8 mouse cellular contexts compared by ENCODE assay signal in genomic region chr2:142057889-142058750, GRCm38 (mm10).
A peak's percentile ranks its signal among the peaks of the same experiment; 100 is the strongest.
DNase-seq lines count a peak whose midpoint lies in the region; ATAC-seq lines count a peak whose summit lies in the region.

No protein-coding gene starts in this region.

- no peak overlapping the region for H3K9ac ChIP-seq in neural tube, embryonic 11.5 days (ENCODE audit: low read length)
- peak overlapping the region; percentile 18; the same call in 1 of the 2 replicates for H3K9ac ChIP-seq in heart, embryonic 14.5 days (ENCODE audit: low read length)
- H3K9ac ChIP-seq in stomach, embryonic 14.5 days (replicated peaks; ENCODE audit: low read depth, low read length): no peak overlapping the region

- WGBS in neural tube, embryonic 11.5 days: 67% methylated on average over 14 of the region's 14 CpGs
- 22% methylated on average over 14 of the region's 14 CpGs for WGBS in heart, embryonic 14.5 days
- 24% methylated on average over 14 of the region's 14 CpGs for WGBS in stomach, embryonic 14.5 days

- ATAC-seq in neural tube, embryonic 11.5 days (ENCODE audit: insufficient read depth, low FRiP score, low TSS enrichment): 0 out of 2 replicates have a peak, but pooled peaks have one; percentile 43
- ATAC-seq in heart, embryonic 14.5 days (ENCODE audit: insufficient number of reproducible peaks, insufficient read depth, low FRiP score, low read depth): peak; percentile 66; the same call in 1 of the 2 replicates
- peak; percentile 80 for ATAC-seq in stomach, embryonic 14.5 days (ENCODE audit: insufficient number of reproducible peaks, insufficient read depth, low FRiP score, low read depth)

- H3K4me3 ChIP-seq in neural tube, embryonic 11.5 days (ENCODE audit: low read depth, low read length): no peak overlapping the region
- peak overlapping the region; percentile 0 to 13; a peak in 3 of 4 replicates for H3K4me3 ChIP-seq in heart, embryonic 14.5 days (ENCODE audit: control insufficient read depth in 1 of 2, insufficient read depth in 1 of 2, low read depth in 1 of 2, low read length in 2 of 2)
- peak overlapping the region; percentile 7; the same call in 1 of the 2 replicates for H3K4me3 ChIP-seq in stomach, embryonic 14.5 days (ENCODE audit: low read depth, low read length)

- H3K27ac ChIP-seq in neural tube, embryonic 11.5 days (ENCODE audit: low read depth, low read length): no peak overlapping the region
- H3K27ac ChIP-seq in heart, embryonic 14.5 days (replicated peaks in 1 of 2; ENCODE audit: control insufficient read depth in 1 of 2, insufficient read depth in 1 of 2, low read depth in 2 of 2, low read length in 2 of 2): peak overlapping the region; percentile 57 to 69
- H3K27ac ChIP-seq in stomach, embryonic 14.5 days (ENCODE audit: low read length): peak overlapping the region; percentile 74; the same call in 1 of the 2 replicates

- no peaks in the 10 kb centered on the region for H3K4me1 ChIP-seq in neural tube, embryonic 11.5 days (ENCODE audit: control insufficient read depth, insufficient read depth, low read length)
- H3K4me1 ChIP-seq in heart, embryonic 14.5 days (ENCODE audit: control insufficient read depth in 2 of 2, insufficient read depth in 2 of 2, low read length in 2 of 2): peaks cover 6 to 7% of the 10 kb centered on the region in 2 experiments; a peak in 3 of 4 replicates
- H3K4me1 ChIP-seq in stomach, embryonic 14.5 days (ENCODE audit: control insufficient read depth, insufficient read depth, low read length): no peaks in the 10 kb centered on the region

- H3K36me3 ChIP-seq in neural tube, embryonic 11.5 days (ENCODE audit: control insufficient read depth, insufficient read depth, low read length): no peaks in the 10 kb centered on the region
- no peaks in the 10 kb centered on the region for H3K36me3 ChIP-seq in heart, embryonic 14.5 days (ENCODE audit: control insufficient read depth, insufficient read depth, low read length)
- no peaks in the 10 kb centered on the region for H3K36me3 ChIP-seq in stomach, embryonic 14.5 days (ENCODE audit: control insufficient read depth, insufficient read depth, low read length)

- no peaks in the 10 kb centered on the region for H3K27me3 ChIP-seq in neural tube, embryonic 11.5 days (ENCODE audit: control insufficient read depth, insufficient read depth, low read length)
- no peaks in the 10 kb centered on the region for H3K27me3 ChIP-seq in heart, embryonic 14.5 days (ENCODE audit: control insufficient read depth, insufficient read depth, low read length)
- H3K27me3 ChIP-seq in stomach, embryonic 14.5 days (ENCODE audit: control insufficient read depth, insufficient read depth, low read length): no peaks in the 10 kb centered on the region

- H3K4me2 ChIP-seq in neural tube, embryonic 11.5 days (ENCODE audit: low read depth): no peak overlapping the region
- H3K4me2 ChIP-seq in heart, embryonic 14.5 days (ENCODE audit: low read length): peak overlapping the region; percentile 48
- peak overlapping the region; percentile 22 for H3K4me2 ChIP-seq in stomach, embryonic 14.5 days (replicated peaks; ENCODE audit: low read depth, low read length)

- H3K9me3 ChIP-seq in neural tube, embryonic 11.5 days (ENCODE audit: control insufficient read depth, low read length): no peaks in the 10 kb centered on the region
- no peaks in the 10 kb centered on the region for H3K9me3 ChIP-seq in heart, embryonic 14.5 days (ENCODE audit: control insufficient read depth, low read length)
- no peaks in the 10 kb centered on the region for H3K9me3 ChIP-seq in stomach, embryonic 14.5 days (ENCODE audit: control insufficient read depth, low read depth, low read length)

- DNase-seq in neural tube, embryonic 11.5 days (ENCODE audit: low spot score): no peak
- DNase-seq in neural tube, embryonic 10.5 days (ENCODE audit: extremely low spot score, low spot score): no peak
- peak; percentile 68 for DNase-seq in embryo, embryonic 11 days
- peak; percentile 38 to 69 for DNase-seq in layer of hippocampus, postnatal 14 days (ENCODE audit: low spot score in 2 of 2)
- DNase-seq in B cell, adult 2 months: no peak
- no peak for DNase-seq in testis, postnatal 14 days (ENCODE audit: low spot score)

Comparison
In these comparisons a context has a peak if more than half of its experiments do, and no peak if none do; other contexts are left out.
1. DNase-seq: peak in embryo, embryonic 11 days (single experiment) and layer of hippocampus, postnatal 14 days (2 of 2); none in neural tube, embryonic 11.5 days (single experiment), neural tube, embryonic 10.5 days (single experiment), B cell, adult 2 months (0 of 2) and testis, postnatal 14 days (single experiment).
2. Peak in every context shown above with its lines, with median percentiles within 50 percentile points of each other: ATAC-seq.